Mouse (Mus musculus) neural tube, embryonic 13.5 days (tissue): ENCODE results near the gene Eef1a1. TPM values are rescaled to one million over a fixed set of nuclear protein-coding genes. Genes with fewer than 3 reads are reported as not detected.

Experiments
- ATAC-seq: fragments of 200-750 bp; cut with Nextera tagmentation; 2 replicates; pipeline ENCODE4 v1.8.0; 2017; ENCODE audit warnings: low read depth, mild to moderate bottlenecking, moderate TSS enrichment, moderate library complexity
- H3K27ac ChIP-seq: fragments of 300-500 bp; sonication (generic); replicated peaks from 2 replicates; pipeline ENCODE4 v1.5.1; 2015; ENCODE audit warnings: moderate library complexity, mild to moderate bottlenecking, inconsistent platforms
- H3K27me3 ChIP-seq: fragments of 300-500 bp; sonication (generic); 2 replicates; pipeline ENCODE4 v1.6.1; 2015; ENCODE audit warnings: mild to moderate bottlenecking, inconsistent platforms
- H3K36me3 ChIP-seq: fragments of 300-500 bp; sonication (generic); 2 replicates; pipeline ENCODE4 v1.6.1; 2015; ENCODE audit warnings: mild to moderate bottlenecking, inconsistent platforms
- H3K4me1 ChIP-seq: fragments of 300-500 bp; sonication (generic); replicated peaks from 2 replicates; pipeline ENCODE4 v1.6.1; 2015; ENCODE audit warnings: inconsistent platforms
- H3K4me2 ChIP-seq: fragments of 300-500 bp; sonication (generic); 2 replicates; pipeline ENCODE4 v1.6.1; 2015; ENCODE audit warnings: inconsistent platforms, mild to moderate bottlenecking, moderate library complexity
- H3K4me3 ChIP-seq: fragments of 300-500 bp; sonication (generic); 2 replicates; pipeline ENCODE4 v1.5.1; 2015; ENCODE audit warnings: mild to moderate bottlenecking, inconsistent platforms
- H3K9ac ChIP-seq: fragments of 300-500 bp; sonication (generic); 2 replicates; pipeline ENCODE4 v1.6.1; 2015; ENCODE audit warnings: moderate library complexity, mild to moderate bottlenecking, inconsistent platforms
- H3K9me3 ChIP-seq: fragments of 300-500 bp; sonication (generic); 2 replicates; pipeline ENCODE4 v1.6.1; 2016; ENCODE audit warnings: inconsistent platforms
- WGBS: fragments of 180-500 bp; shearing (Covaris S2); methylation state at CpG from one replicate; pipeline ENCODE4 v1.1.7; 2015; 5-methylcytosine and 5-hydroxymethylcytosine counted together
- polyA plus RNA-seq: library from polyadenylated mRNA; unstranded; fragments of >200 nt; fragmentation: Nextera tagmentation; extraction: Ambion mirVana; gene quantifications from 2 replicates; pipeline ENCODE4 v1.2.1, GENCODE M21; 2015

Eef1a1 gene
- polyA plus RNA-seq, 1 experiment from 2014 or later = 3,414 TPM

- no peak overlapping the region for H3K4me2 ChIP-seq
- H3K27ac ChIP-seq = no peak overlapping the region
- H3K27me3 ChIP-seq = no peaks in the 10 kb centered on the region
- no peaks in the 10 kb centered on the region for H3K9me3 ChIP-seq
- 0 out of 2 replicates have a peak overlapping the region, but pooled peaks have one; percentile 26 for H3K9ac ChIP-seq
- H3K4me1 ChIP-seq = peaks cover 18% of the 10 kb centered on the region
- ATAC-seq = no peak
- no peak overlapping the region for H3K4me3 ChIP-seq
- H3K36me3 ChIP-seq = peaks cover 83% of the 10 kb centered on the region
- WGBS = 72% methylated on average over 8 of the region's 8 CpGs
Measured at GRCm38 (mm10) chr9:78473588-78473987, 15.4 kb downstream of the Eef1a1 start.

GRCm38 (mm10) chr9:78465725-78466124 lies 23.2 kb downstream of the Eef1a1 start:
- ATAC-seq = no peak
- no peak overlapping the region for H3K4me3 ChIP-seq
- H3K9ac ChIP-seq = no peak overlapping the region
- 94% methylated on average over 3 of the region's 3 CpGs for WGBS
- no peak overlapping the region for H3K4me2 ChIP-seq
- H3K36me3 ChIP-seq = peaks cover 90% of the 10 kb centered on the region
- H3K4me1 ChIP-seq = no peaks in the 10 kb centered on the region
- H3K9me3 ChIP-seq = no peaks in the 10 kb centered on the region
- no peaks in the 10 kb centered on the region for H3K27me3 ChIP-seq
- H3K27ac ChIP-seq = no peak overlapping the region

GRCm38 (mm10) chr9:78463337-78463736 lies 25.6 kb downstream of the Eef1a1 start:
- Histone ChIP-seq H3K36me3 (peaks cover 88% of the 10 kb centered on the region), H3K4me2 (no peak overlapping the region), H3K27me3 (no peaks in the 10 kb centered on the region), H3K9ac (no peak overlapping the region), H3K27ac (no peak overlapping the region), H3K9me3 (no peaks in the 10 kb centered on the region), H3K4me3 (no peak overlapping the region), H3K4me1 (no peaks in the 10 kb centered on the region)
- ATAC-seq = no peak
- WGBS = 94% methylated on average over 4 of the region's 4 CpGs

GRCm38 (mm10) chr9:78457026-78457425 lies 31.9 kb downstream of the Eef1a1 start:
- Histone ChIP-seq H3K4me1 (no peaks in the 10 kb centered on the region), H3K4me2 (no peak overlapping the region), H3K36me3 (peaks cover 79% of the 10 kb centered on the region), H3K9ac (no peak overlapping the region), H3K9me3 (no peaks in the 10 kb centered on the region), H3K27ac (no peak overlapping the region), H3K27me3 (no peaks in the 10 kb centered on the region), H3K4me3 (no peak overlapping the region)
- 93% methylated on average over 8 of the region's 8 CpGs for WGBS
- ATAC-seq = no peak

- 90% methylated on average over 4 of the region's 4 CpGs for WGBS
- peaks cover 17% of the 10 kb centered on the region for H3K4me1 ChIP-seq
- H3K4me2 ChIP-seq = no peak overlapping the region
- H3K36me3 ChIP-seq = peaks cover 46% of the 10 kb centered on the region
- no peak overlapping the region for H3K27ac ChIP-seq
- no peak overlapping the region for H3K9ac ChIP-seq
- ATAC-seq = no peak
- H3K4me3 ChIP-seq = no peak overlapping the region
- no peaks in the 10 kb centered on the region for H3K9me3 ChIP-seq
- H3K27me3 ChIP-seq = peaks cover 10% of the 10 kb centered on the region
Measured at GRCm38 (mm10) chr9:78451382-78451781, 37.6 kb downstream of the Eef1a1 start.

GRCm38 (mm10) chr9:78450404-78450803 lies 38.5 kb downstream of the Eef1a1 start:
- ATAC-seq = no peak
- Histone ChIP-seq H3K27me3 (peaks cover 20% of the 10 kb centered on the region), H3K9ac (no peak overlapping the region), H3K4me2 (no peak overlapping the region), H3K4me3 (no peak overlapping the region), H3K36me3 (peaks cover 39% of the 10 kb centered on the region), H3K9me3 (no peaks in the 10 kb centered on the region), H3K4me1 (peaks cover 17% of the 10 kb centered on the region), H3K27ac (no peak overlapping the region)
- WGBS = 84% methylated on average over 5 of the region's 5 CpGs

- H3K9ac ChIP-seq = peak within 1 kb of the TSS; percentile 92
- H3K4me1 ChIP-seq = peaks cover 17% of the 10 kb centered on the region
- H3K9me3 ChIP-seq = no peaks in the 10 kb centered on the region
- peak within 1 kb of the TSS; percentile 95 for H3K4me3 ChIP-seq
- H3K4me2 ChIP-seq = peak within 1 kb of the TSS; percentile 63
- peak; percentile 94 for ATAC-seq
- H3K27me3 ChIP-seq = peaks cover 40% of the 10 kb centered on the region
- H3K27ac ChIP-seq = peak within 1 kb of the TSS; percentile 93
- H3K36me3 ChIP-seq = peaks cover 25% of the 10 kb centered on the region
- WGBS = under 1% methylated on average over 95 of the region's 96 CpGs
Measured at GRCm38 (mm10) chr9:78447973-78448873, 40.7 kb downstream of the Eef1a1 start, which contains the start of the genes Mto1 and Gm17324. Gene Mto1, plus strand, starts transcription at chr9:78448208. Gene Gm17324, minus strand, starts transcription at chr9:78448786.

GRCm38 (mm10) chr9:78447606-78447972 lies 41.4 kb downstream of the Eef1a1 start:
- Histone ChIP-seq H3K27ac (no peak overlapping the region), H3K9ac (peak overlapping the region; percentile 92), H3K4me3 (peak overlapping the region; percentile 95), H3K36me3 (peaks cover 19% of the 10 kb centered on the region), H3K27me3 (peaks cover 46% of the 10 kb centered on the region), H3K9me3 (no peaks in the 10 kb centered on the region), H3K4me1 (peaks cover 23% of the 10 kb centered on the region), H3K4me2 (peak overlapping the region; percentile 63)
- 25% methylated on average over 9 of the region's 9 CpGs for WGBS
- ATAC-seq = peak; percentile 38

- 1% methylated on average over 81 of the region's 81 CpGs for WGBS
Measured at GRCm38 (mm10) chr9:78442579-78443392, 46.2 kb downstream of the Eef1a1 start, which contains the start of gene Cgas. Gene Cgas, minus strand, starts transcription at chr9:78443237.

GRCm38 (mm10) chr9:78442237-78442578 lies 46.7 kb downstream of the Eef1a1 start:
- Histone ChIP-seq H3K4me3 (peak overlapping the region; percentile 44), H3K4me1 (peaks cover 11% of the 10 kb centered on the region), H3K27me3 (peaks cover 86% of the 10 kb centered on the region), H3K36me3 (no peaks in the 10 kb centered on the region), H3K9me3 (no peaks in the 10 kb centered on the region), H3K9ac (peak overlapping the region; percentile 58; the same call in 1 of the 2 replicates), H3K27ac (no peak overlapping the region), H3K4me2 (peak overlapping the region; percentile 69)
- ATAC-seq = 0 out of 2 replicates have a peak, but pooled peaks have one; percentile 49
- 3% methylated on average over 9 of the region's 9 CpGs for WGBS

More at GRCm38 (mm10) chr9:78442579-78443392, 46.2 kb downstream of the Eef1a1 start, which contains the start of gene Cgas:
- H3K4me3 ChIP-seq = peak within 1 kb of the TSS; percentile 44
- H3K4me1 ChIP-seq = peaks cover 15% of the 10 kb centered on the region
- H3K36me3 ChIP-seq = no peaks in the 10 kb centered on the region
- H3K4me2 ChIP-seq = peak within 1 kb of the TSS; percentile 69
- H3K27ac ChIP-seq = no peak within 1 kb of the TSS
- peaks cover 87% of the 10 kb centered on the region for H3K27me3 ChIP-seq
- H3K9me3 ChIP-seq = no peaks in the 10 kb centered on the region
- 0 out of 2 replicates have a peak, but pooled peaks have one; percentile 30 for ATAC-seq
- peak within 1 kb of the TSS; percentile 58 for H3K9ac ChIP-seq

- Histone ChIP-seq H3K27ac (no peak overlapping the region), H3K4me2 (no peak overlapping the region), H3K4me1 (peaks cover 11% of the 10 kb centered on the region), H3K4me3 (no peak overlapping the region), H3K9ac (no peak overlapping the region), H3K27me3 (peaks cover 64% of the 10 kb centered on the region), H3K36me3 (no peaks in the 10 kb centered on the region), H3K9me3 (no peaks in the 10 kb centered on the region)
- no peak for ATAC-seq
- 66% methylated on average over 5 of the region's 5 CpGs for WGBS
Measured at GRCm38 (mm10) chr9:78439426-78439825, 49.5 kb downstream of the Eef1a1 start.

- ATAC-seq = no peak
- H3K27me3 ChIP-seq = peaks cover 5% of the 10 kb centered on the region; the same call in 1 of the 2 replicates
- H3K4me3 ChIP-seq = no peak overlapping the region
- WGBS = 86% methylated on average over 5 of the region's 5 CpGs
- H3K4me1 ChIP-seq = 0 out of 2 replicates have a peak, but pooled peaks cover 3% of the 10 kb centered on the region
- no peak overlapping the region for H3K27ac ChIP-seq
- H3K9me3 ChIP-seq = no peaks in the 10 kb centered on the region
- H3K4me2 ChIP-seq = no peak overlapping the region
- no peak overlapping the region for H3K9ac ChIP-seq
- no peaks in the 10 kb centered on the region for H3K36me3 ChIP-seq
Measured at GRCm38 (mm10) chr9:78432471-78432870, 56.5 kb downstream of the Eef1a1 start.
